In genomic region chr13:79430987-79431386, GRCm38 (mm10) we compare ENCODE assay signal across 17 mouse cellular contexts.
DNase-seq lines count a peak whose midpoint lies in the region; ATAC-seq lines count a peak whose summit lies in the region.
"Had no signal": no experiment of that assay in that cellular context is flagged by ENCODE, and none has a peak within 500 bp of the region (broad histone marks: within the 10 kb centered on the region; RNA-seq: fewer than 3 reads in every experiment).

No protein-coding gene starts in this region.

- no peaks in the 10 kb centered on the region for H3K36me3 ChIP-seq in forebrain, embryonic 11.5 days (ENCODE audit: control insufficient read depth, insufficient read depth, low read length)
- no peaks in the 10 kb centered on the region for H3K36me3 ChIP-seq in midbrain, embryonic 11.5 days (ENCODE audit: control insufficient read depth, insufficient read depth, low read length)
- H3K36me3 ChIP-seq in kidney, embryonic 16.5 days (ENCODE audit: insufficient read depth, low read length): no peaks in the 10 kb centered on the region
- H3K36me3 ChIP-seq: heart, embryonic 15.5 days; liver, embryonic 15.5 days had no signal

- H3K9ac ChIP-seq in forebrain, embryonic 11.5 days (ENCODE audit: low read length): no peak overlapping the region
- H3K9ac ChIP-seq in midbrain, embryonic 11.5 days (ENCODE audit: low read length): no peak overlapping the region
- H3K9ac ChIP-seq in kidney, embryonic 16.5 days (replicated peaks; ENCODE audit: low read length): no peak overlapping the region
- H3K9ac ChIP-seq: heart, embryonic 15.5 days; liver, embryonic 15.5 days had no signal

- ATAC-seq in forebrain, embryonic 11.5 days (replicated peaks; ENCODE audit: low FRiP score): peak; percentile 92
- ATAC-seq in midbrain, embryonic 11.5 days (ENCODE audit: low FRiP score): peak; percentile 85
- ATAC-seq in megakaryocyte progenitor cell, adult 5-6 weeks (replicated peaks; ENCODE audit: poor library complexity): no peak
- no peak for ATAC-seq in kidney, embryonic 16.5 days (ENCODE audit: low FRiP score, low TSS enrichment)

- no peak overlapping the region for H3K4me3 ChIP-seq in forebrain, embryonic 11.5 days (ENCODE audit: low read depth, low read length)
- H3K4me3 ChIP-seq in midbrain, embryonic 11.5 days (ENCODE audit: low read depth, low read length): no peak overlapping the region
- no peak overlapping the region for H3K4me3 ChIP-seq in kidney, embryonic 16.5 days (ENCODE audit: low read length)
- H3K4me3 ChIP-seq: heart, embryonic 15.5 days; liver, embryonic 15.5 days had no signal

- DNase-seq in embryo, embryonic 10 days (ENCODE audit: low spot score): peak; percentile 35
- DNase-seq in embryo, embryonic 9.5 days (ENCODE audit: extremely low spot score): no peak
- DNase-seq in forebrain, embryonic 11.5 days (ENCODE audit: low spot score): peak; percentile 61
- no peak for DNase-seq in midbrain, embryonic 11.5 days (ENCODE audit: low spot score, missing footprints)
- peak; percentile 44 for DNase-seq in retina, postnatal 1 day
- DNase-seq in kidney, adult 8-10 months: no peak
- DNase-seq: adrenal gland, adult 8-10 months; cerebellum, adult 11 months; gastrocnemius, postnatal 36 days; kidney, adult 9 months; lung, postnatal 10 days; thymus, postnatal 14 days had no signal

- 7% methylated on average over 2 of the region's 2 CpGs for WGBS in forebrain, embryonic 11.5 days
- 15% methylated on average over 2 of the region's 2 CpGs for WGBS in midbrain, embryonic 11.5 days
- 34% methylated on average over 2 of the region's 2 CpGs for WGBS in kidney, embryonic 16.5 days

- H3K9me3 ChIP-seq in forebrain, embryonic 11.5 days (ENCODE audit: control insufficient read depth, low read length): no peaks in the 10 kb centered on the region
- H3K9me3 ChIP-seq in midbrain, embryonic 11.5 days (ENCODE audit: control insufficient read depth, low read length): no peaks in the 10 kb centered on the region
- no peaks in the 10 kb centered on the region for H3K9me3 ChIP-seq in kidney, embryonic 16.5 days (ENCODE audit: low read length)
- H3K9me3 ChIP-seq: heart, embryonic 15.5 days; liver, embryonic 15.5 days had no signal

- H3K27ac ChIP-seq in forebrain, embryonic 11.5 days (ENCODE audit: low read depth, low read length): no peak overlapping the region
- no peak overlapping the region for H3K27ac ChIP-seq in midbrain, embryonic 11.5 days (ENCODE audit: low read depth, low read length)
- no peak overlapping the region for H3K27ac ChIP-seq in kidney, embryonic 16.5 days (ENCODE audit: low read length)
- H3K27ac ChIP-seq: heart, embryonic 15.5 days; liver, embryonic 15.5 days; stomach, postnatal 0 days had no signal

- H3K4me1 ChIP-seq in forebrain, embryonic 11.5 days (replicated peaks; ENCODE audit: control insufficient read depth, insufficient read depth, low read length): no peaks in the 10 kb centered on the region
- H3K4me1 ChIP-seq in midbrain, embryonic 11.5 days (ENCODE audit: control insufficient read depth, insufficient read depth, low read length): no peaks in the 10 kb centered on the region
- H3K4me1 ChIP-seq in kidney, embryonic 16.5 days (ENCODE audit: insufficient read depth, low read length): no peaks in the 10 kb centered on the region
- H3K4me1 ChIP-seq: heart, embryonic 15.5 days; liver, embryonic 15.5 days had no signal

- H3K27me3 ChIP-seq in forebrain, embryonic 11.5 days (ENCODE audit: control insufficient read depth, insufficient read depth, low read length): peaks cover 11% of the 10 kb centered on the region; the same call in 1 of the 2 replicates
- no peaks in the 10 kb centered on the region for H3K27me3 ChIP-seq in midbrain, embryonic 11.5 days (ENCODE audit: control insufficient read depth, insufficient read depth, low read length)
- no peaks in the 10 kb centered on the region for H3K27me3 ChIP-seq in kidney, embryonic 16.5 days (ENCODE audit: insufficient read depth, low read length)
- H3K27me3 ChIP-seq: heart, embryonic 15.5 days; liver, embryonic 15.5 days had no signal

- no peak overlapping the region for H3K4me2 ChIP-seq in forebrain, embryonic 11.5 days (ENCODE audit: low read depth, low read length, severe bottlenecking)
- no peak overlapping the region for H3K4me2 ChIP-seq in midbrain, embryonic 11.5 days
- no peak overlapping the region for H3K4me2 ChIP-seq in kidney, embryonic 16.5 days (replicated peaks; ENCODE audit: low read depth, low read length)
- H3K4me2 ChIP-seq: heart, embryonic 15.5 days; liver, embryonic 15.5 days had no signal

Comparison
In these comparisons a context has a peak if more than half of its experiments do, and no peak if none do; other contexts are left out.
1. DNase-seq: peak in embryo, embryonic 10 days (single experiment), forebrain, embryonic 11.5 days (single experiment) and retina, postnatal 1 day (single experiment); none in embryo, embryonic 9.5 days (single experiment), midbrain, embryonic 11.5 days (single experiment) and kidney, adult 8-10 months (0 of 2).
2. ATAC-seq: peak in forebrain, embryonic 11.5 days (single experiment) and midbrain, embryonic 11.5 days (single experiment); none in megakaryocyte progenitor cell, adult 5-6 weeks (single experiment) and kidney, embryonic 16.5 days (single experiment).